Mouse (Mus musculus): ENCODE results near the gene Hist1h2an. TPM values are rescaled to one million over a fixed set of nuclear protein-coding genes. Genes with fewer than 3 reads are reported as not detected.

Hist1h2an gene
- total and polyA plus RNA-seq, 3 experiments: 3.4 to 4.6 (median 4.2) TPM

DNA sequence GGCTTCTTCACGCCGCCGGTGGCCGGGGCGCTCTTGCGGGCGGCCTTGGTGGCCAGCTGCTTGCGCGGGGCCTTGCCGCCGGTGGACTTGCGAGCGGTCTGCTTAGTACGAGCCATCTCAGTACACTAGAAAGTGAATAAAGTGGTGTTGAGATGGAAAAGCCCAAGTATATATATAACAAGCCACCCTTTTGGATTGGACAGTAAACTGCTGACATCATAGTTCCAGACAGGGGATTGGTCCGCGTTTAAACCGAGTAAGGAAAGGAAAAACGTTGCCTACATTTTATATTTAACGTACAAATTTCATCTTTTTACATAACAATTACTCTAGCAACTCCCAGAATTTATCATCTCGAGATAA lies 3.8 kb downstream of the Hist1h2an start, which contains the start of gene Hist1h3i:
Gene Hist1h3i (minus strand): TSS at position 116 of the 363 bp plus-strand sequence.
- DNase-seq: peak; percentile 79

GRCm38 (mm10) chr13:21782361-21783254 lies 4.4 kb downstream of the Hist1h2an start:
- peak; percentile 34 for DNase-seq

GRCm38 (mm10) chr13:21781639-21782038 lies 5.4 kb downstream of the Hist1h2an start:
- DNase-seq: no peak

GRCm38 (mm10) chr13:21781021-21781555 lies 5.9 kb downstream of the Hist1h2an start:
- no peak for DNase-seq

- DNase-seq: peak; percentile 82
Observed at GRCm38 (mm10) chr13:21779767-21780731, 7.0 kb downstream of the Hist1h2an start, which contains the start of gene Hist1h1b. TSS of gene Hist1h1b (minus strand) at chr13:21780625.

DNA sequence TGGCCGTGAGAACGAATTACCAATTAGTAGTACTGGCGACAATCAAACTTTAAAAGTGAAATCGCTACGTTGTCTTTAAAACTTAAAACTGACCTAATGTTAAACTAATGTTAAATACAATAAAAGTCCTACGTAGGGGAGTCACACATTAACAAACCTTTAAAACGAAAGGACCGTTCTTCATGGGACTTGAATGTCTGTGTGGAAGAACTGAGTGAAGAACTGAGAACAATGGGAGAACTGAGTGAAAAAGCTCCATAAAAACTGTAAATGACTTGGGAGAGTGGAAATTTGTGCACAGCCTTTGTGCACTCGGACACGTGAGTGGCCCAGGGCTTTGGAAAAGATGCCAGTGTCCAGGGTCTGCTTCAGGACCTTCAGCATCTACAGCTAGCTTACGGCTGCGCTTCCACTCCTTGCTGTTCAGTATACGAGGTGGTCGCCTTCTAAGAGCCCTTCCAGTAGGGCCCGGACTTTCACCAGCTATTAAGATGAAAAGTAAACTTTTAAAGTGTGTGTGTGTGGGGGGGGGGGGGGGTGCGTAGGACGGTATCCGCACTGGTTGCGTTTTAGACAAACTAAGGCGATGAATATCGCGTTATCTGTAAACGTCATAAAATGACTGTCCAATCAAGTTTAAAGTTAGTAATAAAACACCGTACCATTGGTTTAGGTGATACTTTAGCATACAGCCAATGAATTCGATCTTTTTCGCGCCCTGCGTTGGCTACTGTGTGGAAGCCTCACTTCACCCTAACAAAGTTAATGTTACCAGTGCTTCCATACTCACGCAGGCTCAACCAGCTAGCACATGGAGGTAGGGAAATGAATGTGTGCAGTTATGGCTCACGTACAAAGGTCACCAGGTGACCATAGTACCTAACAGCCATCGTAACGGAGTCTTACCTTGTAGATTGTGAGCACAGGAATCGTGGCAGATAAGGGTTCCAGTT lies 7.9 kb downstream of the Hist1h2an start:
- DNase-seq: peak; percentile 74

GRCm38 (mm10) chr13:21755707-21756106 lies 31.3 kb downstream of the Hist1h2an start:
- DNase-seq: no peak

- DNase-seq: peak; percentile 25
Observed at GRCm38 (mm10) chr13:21754294-21755001, 32.6 kb downstream of the Hist1h2an start.

GRCm38 (mm10) chr13:21753524-21754285 lies 33.3 kb downstream of the Hist1h2an start, which contains the start of the genes Hist1h2ak and Hist1h2bn:
TSS of gene Hist1h2ak (minus strand) at chr13:21753827.
TSS of gene Hist1h2bn (plus strand) at chr13:21754123.
- peak; percentile 84 for DNase-seq

- no peak for DNase-seq
Observed at GRCm38 (mm10) chr13:21753051-21753523, 33.9 kb downstream of the Hist1h2an start.

GRCm38 (mm10) chr13:21752356-21752755 lies 34.7 kb downstream of the Hist1h2an start:
- DNase-seq: no peak

DNA sequence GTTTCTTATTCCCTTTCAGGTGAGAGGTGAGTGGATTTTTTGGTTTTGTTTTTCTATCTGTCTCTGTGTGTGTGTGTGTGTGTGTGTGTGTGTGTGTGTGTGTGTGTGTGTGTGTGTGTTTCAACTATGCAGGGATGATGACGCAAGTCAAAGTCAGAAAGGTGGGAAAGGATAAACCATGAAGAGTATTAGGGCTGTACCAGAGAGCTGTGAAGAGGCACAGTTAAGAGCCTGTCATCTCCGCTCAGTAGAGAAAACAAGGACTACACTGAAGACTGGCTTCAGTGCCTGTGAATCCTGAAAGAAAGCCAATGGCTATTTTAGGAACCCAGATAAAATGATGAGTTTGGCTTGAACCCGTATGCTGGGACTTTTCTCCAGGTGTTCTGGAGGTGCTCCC lies 35.2 kb downstream of the Hist1h2an start:
- DNase-seq: no peak

GRCm38 (mm10) chr13:21751417-21751816 lies 35.6 kb downstream of the Hist1h2an start:
- DNase-seq: no peak

DNA sequence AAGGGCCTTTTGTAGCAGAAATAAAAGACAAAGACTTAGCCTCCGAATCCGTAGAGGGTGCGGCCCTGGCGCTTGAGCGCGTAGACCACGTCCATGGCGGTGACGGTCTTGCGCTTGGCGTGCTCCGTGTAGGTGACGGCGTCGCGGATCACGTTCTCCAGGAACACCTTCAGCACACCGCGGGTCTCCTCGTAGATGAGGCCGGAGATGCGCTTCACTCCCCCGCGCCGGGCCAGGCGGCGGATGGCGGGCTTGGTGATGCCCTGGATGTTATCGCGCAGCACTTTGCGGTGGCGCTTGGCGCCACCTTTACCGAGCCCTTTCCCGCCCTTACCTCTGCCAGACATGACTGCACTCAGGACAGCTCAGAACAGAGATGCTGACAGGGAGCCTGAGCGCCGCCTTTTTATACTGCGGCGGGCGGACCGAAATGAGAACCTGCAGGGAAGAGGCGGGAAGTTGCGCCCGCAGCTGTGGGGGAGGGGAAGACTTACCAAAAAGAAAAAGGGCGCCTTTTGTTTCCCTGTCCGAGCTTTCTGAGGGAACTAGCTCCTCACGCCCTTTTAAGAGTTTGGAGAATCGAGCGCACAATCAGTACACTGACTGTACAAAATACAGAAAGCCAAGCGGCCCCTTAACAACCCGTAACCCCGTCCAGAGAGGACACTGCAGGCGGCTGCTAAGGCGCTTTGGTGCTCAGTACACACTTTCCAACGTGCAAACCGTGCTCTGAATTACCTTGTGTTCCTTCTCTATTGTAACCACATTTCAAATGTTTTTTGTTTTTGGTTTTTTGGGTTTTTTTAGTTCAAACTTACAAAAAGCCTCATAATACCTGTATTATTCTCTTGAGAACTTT lies 36.6 kb downstream of the Hist1h2an start, which contains the start of gene Hist1h4k:
Gene Hist1h4k (minus strand): TSS at position 347 of the 859 bp plus-strand sequence.
- DNase-seq: peak; percentile 86

DNA sequence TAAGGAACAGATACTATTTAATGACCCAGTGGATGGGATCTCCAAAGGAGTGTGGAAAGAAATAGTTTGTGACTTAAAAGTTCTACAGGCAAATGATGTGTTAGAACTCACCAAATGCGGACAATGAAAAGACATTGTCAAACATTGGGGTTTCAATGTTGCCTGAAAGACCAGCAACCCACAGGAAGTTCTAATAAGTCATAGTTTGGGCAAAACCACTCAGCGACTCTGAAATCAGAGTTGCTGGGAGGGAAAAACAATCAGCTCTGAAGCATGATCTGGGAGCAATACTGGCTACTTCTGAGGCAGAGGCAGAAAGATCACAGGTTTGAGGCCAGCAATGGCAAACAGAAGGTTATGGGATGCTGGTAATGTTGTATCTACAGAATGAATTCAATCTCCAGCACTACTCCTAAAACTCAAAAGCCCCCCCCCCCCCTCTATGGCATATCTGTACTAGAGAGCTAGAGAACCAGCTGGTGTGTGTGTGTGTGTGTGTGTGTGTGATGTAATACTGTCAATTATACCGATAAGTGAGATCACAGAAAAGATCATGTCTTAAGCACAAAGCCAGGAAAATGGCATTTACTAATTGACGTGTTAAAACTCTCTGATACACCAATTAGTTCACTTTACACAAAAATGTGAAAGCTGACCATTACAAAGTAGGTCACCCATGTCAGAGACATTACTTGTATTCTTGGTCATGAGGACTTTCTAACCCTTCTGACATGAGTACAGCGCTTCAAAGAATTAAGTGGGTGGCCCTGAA lies 37.4 kb downstream of the Hist1h2an start:
- DNase-seq: no peak

- DNase-seq: no peak
Observed at GRCm38 (mm10) chr13:21745006-21745405, 42.0 kb downstream of the Hist1h2an start.

Measured in adrenal gland, adult 2 months (tissue).